Mouse (Mus musculus) MN1 (cell line): Measurements from ENCODE around the gene Odf3.

ENCODE experiments used
- DNase-seq: peaks from one replicate; pipeline ENCODE4 v3.0.0-alpha.2; 2016; ENCODE audit warnings: low spot score

Gene Odf3

DNA sequence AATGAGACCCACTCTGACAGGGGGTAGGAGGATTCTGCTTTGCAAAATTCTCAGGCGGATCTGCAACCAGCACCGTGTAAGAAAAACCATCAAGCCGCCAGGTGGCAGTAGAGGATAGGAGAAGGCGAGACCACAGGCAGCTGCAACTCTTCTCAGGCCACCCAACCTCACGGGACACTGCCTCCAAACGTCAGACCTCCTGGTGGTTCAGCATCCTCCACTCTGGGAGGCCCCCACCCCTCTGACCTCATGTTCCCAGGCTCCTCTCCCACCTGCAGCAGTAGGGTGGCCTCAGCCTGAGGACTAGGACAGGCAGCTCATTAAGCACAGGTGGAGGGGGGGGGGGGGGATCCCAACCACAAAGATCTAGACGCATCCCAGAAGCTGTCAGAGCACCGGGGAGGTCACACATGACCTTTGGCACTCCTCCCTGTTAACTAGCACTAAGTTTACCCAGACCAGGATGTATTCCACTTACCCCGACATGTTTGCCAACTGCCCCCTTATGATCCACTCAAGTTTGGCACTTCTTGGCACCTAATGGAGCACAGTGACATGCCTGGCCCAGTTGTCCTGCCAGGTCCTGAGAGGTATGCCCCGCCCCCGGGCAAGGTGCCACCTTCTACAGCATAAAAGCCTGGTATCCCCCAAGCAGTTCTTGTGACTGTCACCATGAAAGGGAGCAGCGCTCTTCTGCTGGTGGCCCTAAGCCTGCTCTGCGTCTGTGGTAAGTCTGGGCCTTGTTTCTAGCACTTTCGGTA is 2.5 kb upstream of the Odf3 start, which contains the start of gene Scgb1c1:
Gene Scgb1c1 (plus strand): TSS at position 643 of the 761 bp plus-strand sequence.
- peak; percentile 89 for DNase-seq

- no peak for DNase-seq
Observed at GRCm38 (mm10) chr7:140845683-140846082, 1.9 kb upstream of the Odf3 start.

DNA sequence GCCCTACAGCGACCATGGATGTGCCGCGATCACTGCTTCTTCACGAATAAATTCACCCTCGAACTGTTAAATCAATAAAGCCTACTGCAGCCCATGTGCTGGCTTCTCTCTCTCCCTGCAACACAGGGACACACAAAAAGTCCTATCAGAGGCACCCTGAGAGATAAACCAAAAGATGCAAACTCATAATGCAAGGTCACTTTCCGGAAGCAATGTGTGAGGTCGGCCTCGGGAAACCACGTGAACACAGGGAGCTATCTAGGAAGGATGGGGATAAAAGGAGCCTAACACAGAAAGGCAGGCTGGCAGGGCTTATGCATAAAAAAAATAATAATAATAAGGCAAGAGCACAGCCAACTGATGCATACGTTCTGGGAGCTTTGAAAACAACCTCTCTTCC is 929 bp upstream of the Odf3 start:
- no peak for DNase-seq

DNA sequence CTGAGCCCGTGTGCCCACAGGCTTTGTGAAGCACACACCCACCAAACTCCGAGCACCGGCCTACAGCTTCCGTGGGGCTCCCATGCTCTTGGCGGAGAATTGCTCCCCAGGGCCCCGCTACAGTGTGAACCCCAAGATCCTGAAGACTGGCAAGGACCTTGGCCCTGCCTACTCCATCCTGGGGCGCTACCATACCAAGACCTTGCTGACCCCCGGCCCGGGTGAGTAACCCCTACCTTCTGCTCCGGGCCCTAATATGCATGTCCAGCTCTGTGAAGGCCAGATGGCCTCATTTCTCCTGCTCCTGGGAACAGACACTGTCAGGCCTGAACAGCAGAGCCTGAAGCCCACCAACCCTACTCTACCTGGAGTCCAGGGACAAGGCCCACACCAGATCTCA is 986 bp downstream of the Odf3 start:
- no peak for DNase-seq

- DNase-seq = no peak
Observed at GRCm38 (mm10) chr7:140851916-140852315, 4.3 kb downstream of the Odf3 start.

DNA sequence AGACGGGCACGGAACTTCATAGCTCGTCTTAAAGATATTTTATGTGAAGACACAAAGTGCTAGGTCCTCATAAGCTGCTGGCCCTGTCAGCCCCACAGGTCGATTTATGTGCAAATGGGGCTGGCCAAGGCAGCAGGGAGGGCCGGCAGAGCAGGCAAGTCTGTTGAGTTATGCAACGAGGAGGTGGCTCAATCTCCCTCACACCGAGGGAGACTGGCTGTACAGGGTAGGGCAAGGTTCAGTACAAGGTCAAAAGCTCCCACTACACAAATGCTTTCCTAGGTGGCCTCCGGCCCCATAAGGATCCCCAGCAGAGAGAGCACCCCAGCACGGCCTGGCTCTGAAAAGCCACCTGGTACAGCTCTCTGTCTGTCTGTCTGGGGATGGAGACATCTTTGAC is 5.8 kb downstream of the Odf3 start:
- DNase-seq = no peak

DNA sequence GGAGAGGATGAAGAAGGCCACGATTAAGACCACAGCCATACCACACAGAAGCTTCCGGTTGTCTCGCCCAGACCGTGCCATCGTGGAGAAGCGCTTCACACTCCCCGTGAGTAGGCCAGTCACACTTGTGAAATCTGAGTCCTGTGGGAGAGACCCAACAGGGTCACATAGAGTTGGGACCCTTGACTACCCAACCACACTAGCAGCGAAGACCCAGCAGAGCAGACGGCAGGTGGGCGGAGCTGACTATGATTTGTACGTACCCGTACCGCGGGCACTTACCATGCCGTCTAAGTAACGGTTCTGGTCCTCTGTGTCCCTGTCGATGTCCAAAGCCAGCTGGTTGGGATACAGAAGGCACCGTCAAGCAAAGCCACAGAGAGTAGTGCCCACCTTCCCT is 6.9 kb downstream of the Odf3 start:
- DNase-seq = no peak

GRCm38 (mm10) chr7:140855181-140855580 is 7.6 kb downstream of the Odf3 start:
- DNase-seq = no peak

DNA sequence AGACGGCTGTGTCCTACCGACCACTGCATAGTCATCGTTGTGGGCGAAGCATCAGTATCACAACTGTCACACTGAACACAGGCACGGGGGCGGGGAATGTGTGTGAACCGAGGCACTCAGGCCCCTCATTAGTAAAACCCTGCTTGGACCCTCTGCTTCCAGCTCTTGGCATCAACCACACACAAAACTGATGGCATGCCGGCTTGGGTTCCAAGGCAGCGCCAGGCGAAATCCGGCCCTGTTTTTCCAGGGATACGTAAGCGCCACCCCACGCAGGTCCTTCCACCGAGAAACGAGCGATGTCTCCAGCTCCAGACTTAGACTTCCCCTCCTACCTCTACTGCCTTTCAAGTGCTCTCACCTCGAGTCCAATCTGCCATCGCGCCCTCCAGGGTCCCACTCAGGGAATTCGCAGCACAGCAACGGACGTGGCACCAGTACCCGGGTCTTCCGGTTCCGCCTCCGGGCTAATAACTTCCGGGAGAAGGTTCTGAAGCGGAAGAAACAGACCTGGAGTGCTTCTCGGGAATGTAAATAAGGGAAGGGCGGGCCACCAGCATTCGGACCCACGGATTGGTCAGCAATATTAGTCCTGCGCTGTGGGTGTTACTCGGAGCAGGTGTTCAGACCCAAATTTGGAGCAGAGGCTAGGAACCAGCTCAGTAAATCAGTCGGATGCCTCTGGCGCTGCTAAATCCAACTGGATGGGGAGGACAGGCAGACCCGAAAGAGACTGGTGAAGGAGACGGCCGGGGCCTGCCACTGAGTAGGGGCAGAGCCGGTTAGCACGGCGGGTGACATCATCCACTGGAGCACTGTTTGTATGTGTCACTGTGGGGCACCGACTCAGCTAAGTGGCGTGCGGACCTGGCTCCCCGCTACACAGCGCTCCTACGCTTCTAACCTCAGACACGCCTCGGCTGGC is 8.5 kb downstream of the Odf3 start, which contains the start of gene Gm45785:
Gene Gm45785 (minus strand): TSS at position 472 of the 925 bp plus-strand sequence.
- DNase-seq = peak; percentile 93

DNA sequence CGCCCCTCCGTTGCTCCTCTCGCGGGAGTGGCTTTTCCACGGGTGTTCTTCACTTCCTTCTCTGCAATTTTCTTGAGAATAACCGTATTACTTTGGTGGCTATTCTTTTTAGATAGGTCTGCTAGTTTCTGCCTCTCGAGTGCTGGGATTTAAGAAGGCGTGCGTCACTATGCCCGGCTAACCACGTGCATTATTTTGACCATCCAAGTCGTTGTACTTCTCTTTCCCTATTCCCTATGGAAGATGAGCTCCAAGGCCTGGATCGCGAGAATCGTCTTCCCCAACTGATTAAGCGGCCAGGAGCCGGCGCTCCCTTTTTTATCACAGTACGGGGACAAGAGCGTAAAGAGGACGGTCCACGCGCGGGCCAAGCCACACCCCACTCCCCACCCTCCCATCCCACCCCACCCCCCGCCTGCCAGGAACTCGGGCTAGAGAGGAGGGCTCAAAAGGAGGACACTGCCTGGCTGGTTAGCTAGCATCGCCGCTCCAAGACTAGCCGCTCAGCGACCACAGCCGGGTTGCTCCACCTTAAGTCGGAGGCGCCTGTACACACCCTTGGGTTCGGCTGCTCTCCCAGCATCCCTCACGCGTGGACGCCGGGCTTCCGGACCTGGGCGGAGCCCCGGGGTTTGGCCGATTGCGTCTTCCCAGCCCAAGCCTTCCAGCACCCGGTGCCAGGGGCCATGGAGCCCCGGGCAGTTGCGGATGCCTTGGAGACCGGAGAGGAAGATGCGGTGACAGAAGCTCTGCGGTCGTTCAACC is 9.4 kb downstream of the Odf3 start, which contains the start of gene Ric8a:
Gene Ric8a (plus strand): TSS at position 173 of the 765 bp plus-strand sequence.
- peak; percentile 90 for DNase-seq

DNA sequence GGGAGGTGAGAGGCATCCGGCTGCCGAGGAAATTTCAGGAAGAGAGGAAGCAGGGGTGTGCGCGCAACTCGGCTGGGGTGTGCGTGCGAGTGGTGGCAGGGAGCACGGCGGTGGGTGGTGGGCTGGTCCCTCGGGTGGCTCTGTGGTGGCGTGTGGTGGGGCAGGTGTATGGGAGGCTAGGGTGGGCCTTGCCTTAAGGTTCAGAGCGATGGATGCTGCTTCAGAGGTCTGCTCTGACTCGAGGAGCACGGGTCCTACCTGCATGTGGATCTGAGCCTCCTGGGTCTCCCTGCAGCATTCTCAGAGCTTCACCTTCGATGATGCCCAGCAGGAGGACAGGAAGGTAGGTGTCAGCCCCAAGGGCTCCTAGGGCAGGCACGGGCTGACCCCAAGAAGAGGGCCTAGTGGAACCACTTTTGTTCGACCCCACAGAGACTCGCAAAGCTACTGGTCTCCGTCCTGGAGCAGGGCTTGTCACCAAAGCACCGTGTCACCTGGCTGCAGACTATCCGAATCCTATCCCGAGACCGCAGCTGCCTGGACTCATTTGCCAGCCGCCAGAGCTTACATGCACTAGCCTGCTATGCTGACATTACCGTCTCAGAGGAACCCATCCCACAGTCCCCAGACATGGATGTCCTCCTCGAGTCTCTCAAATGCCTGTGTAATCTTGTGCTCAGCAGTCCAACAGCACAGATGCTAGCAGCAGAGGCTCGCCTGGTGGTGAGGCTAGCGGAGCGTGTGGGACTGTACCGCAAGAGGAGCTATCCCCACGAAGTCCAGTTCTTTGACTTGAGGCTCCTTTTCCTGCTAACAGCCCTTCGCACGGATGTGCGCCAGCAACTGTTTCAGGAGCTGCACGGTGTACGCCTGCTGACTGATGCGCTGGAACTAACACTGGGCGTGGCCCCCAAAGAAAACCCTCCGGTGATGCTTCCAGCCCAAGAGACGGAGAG is 10.2 kb downstream of the Odf3 start, which contains the start of gene Bet1l:
Gene Bet1l (minus strand): TSS at position 28 of the 956 bp plus-strand sequence.
- DNase-seq = peak; percentile 56

DNA sequence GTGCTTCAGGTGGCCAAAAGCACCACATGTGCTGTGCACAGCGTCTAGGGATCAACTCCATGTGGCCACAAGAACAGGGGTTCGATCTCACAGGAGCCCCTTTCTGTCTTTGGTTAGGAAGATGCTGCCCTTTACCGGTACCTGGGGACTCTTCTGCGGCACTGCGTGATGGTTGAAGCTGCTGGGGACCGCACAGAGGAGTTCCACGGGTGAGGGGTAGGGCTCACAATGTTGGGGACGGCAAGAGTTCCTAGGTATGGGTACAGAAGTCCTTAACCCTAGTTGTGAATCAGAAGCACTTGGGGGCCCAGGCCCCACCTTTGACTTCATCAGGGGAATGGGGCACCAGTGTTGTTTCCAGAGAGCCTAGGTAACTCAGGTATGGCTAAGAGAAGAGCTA is 11.1 kb downstream of the Odf3 start:
- DNase-seq = no peak

DNA sequence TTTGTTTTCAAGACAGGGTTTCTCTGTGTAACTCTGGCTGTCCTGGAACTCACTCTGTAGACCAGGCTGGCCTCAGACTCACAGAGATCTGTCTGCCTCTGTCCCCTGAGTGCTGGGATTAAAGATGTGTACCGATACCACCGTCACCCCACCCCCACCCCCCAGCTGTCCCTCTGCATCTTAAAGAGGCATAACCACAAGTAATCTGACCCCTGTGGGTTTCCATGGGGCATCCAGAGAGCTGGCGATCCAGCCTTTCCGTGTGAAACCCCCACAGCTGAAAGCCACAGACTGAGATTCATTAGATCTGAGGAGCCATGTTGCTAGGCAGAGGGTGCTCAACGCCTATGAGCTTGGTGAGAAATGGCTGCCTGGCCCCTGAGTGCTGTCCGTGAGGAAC is 12.4 kb downstream of the Odf3 start:
- no peak for DNase-seq

DNA sequence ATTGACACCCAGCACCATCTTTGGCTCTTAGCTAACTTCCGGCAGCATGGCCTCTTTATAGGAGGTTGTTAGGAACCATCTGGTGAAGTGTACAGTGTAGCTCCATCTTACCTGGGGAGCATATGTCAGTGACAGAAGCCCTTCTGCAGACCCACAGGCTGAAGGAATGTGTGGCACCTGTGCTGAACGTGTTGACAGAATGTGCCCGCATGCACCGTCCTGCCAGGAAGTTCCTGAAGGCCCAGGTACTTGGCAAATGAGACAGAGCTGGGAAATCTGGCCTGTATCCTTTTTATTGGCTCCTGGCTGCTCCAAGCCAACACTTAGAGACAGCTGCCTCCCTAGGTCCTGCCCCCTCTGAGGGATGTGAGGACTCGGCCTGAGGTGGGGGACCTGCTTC is 13.1 kb downstream of the Odf3 start:
- no peak for DNase-seq

- DNase-seq = no peak
Observed at GRCm38 (mm10) chr7:140864761-140865160, 17.2 kb downstream of the Odf3 start.

GRCm38 (mm10) chr7:140874224-140874623 is 26.6 kb downstream of the Odf3 start:
- DNase-seq = no peak

GRCm38 (mm10) chr7:140877364-140877763 is 29.8 kb downstream of the Odf3 start:
- DNase-seq = no peak

GRCm38 (mm10) chr7:140879355-140879754 is 31.8 kb downstream of the Odf3 start:
- no peak for DNase-seq

DNA sequence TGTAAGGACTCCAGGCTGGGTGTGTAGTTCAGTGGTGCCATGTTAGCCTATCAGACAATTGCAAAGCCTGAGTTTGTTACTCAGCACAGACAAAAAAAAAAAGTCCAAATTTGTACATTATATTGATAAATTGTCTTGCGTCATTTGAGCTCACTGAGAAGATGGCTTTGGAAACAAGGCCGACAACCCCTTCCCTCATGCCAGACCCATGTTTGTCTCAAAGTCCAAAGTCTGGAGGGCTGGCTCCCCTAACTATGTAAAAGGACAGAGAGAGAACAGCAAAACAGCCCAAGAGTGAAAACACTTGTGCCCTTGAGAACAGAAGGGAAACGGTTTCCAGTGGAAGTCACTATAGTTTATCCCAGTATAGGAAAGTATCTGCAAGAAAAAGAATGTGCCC is 32.8 kb downstream of the Odf3 start:
- DNase-seq = no peak

DNA sequence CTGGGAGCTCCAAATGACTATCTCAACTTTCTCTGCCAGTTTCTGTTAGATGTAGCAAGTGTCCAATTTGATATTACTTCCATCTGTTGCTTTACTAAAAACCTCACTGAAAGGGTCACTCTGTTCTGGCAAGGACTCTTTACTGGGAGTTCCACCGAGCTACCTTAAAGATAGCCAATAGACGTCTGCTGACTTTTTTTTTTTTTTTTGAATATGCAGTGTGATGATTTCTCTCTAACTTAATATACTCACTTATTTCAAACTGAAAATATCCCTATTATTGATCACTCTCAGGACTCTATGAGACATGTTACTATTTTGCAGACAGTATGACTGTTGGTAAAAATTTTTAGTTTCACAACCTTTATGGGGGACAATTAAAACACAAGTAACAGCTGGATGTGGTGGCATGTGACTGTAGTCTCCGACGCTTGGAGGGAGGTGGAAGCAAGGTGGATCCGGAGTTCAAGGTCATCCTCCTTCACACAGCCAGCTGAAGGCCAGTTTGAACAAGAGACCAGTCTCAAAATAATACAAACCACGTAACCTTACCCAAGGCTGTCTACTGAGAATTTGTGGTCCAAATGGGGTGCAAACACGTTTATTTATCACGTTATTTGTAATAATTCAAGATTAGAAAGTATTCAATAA is 33.4 kb downstream of the Odf3 start:
- no peak for DNase-seq
